Mouse (Mus musculus) MEL-GATA-1-ER (cell line): ENCODE data around the gene Lrrc10.
"Not testable (repeated sequence)": the region's sequence is repeated elsewhere in the genome, so short reads cannot be mapped to it uniquely, and the experiment has no call there.

Experiments used
- DNase-seq: peaks from one replicate; pipeline ENCODE4 v3.0.0-alpha.2; 2012; ENCODE audit warnings: low read depth; ENCODE audit errors: extremely low read depth

The Lrrc10 gene

GRCm38 (mm10) chr10:117043497-117044166 lies 1.5 kb upstream of the Lrrc10 start:
- DNase-seq: not testable (repeated sequence)

GRCm38 (mm10) chr10:117049253-117049652 lies 4.1 kb downstream of the Lrrc10 start:
- DNase-seq: no peak

GRCm38 (mm10) chr10:117049961-117050597 lies 4.9 kb downstream of the Lrrc10 start:
- DNase-seq: no peak

GRCm38 (mm10) chr10:117055668-117056067 lies 10.5 kb downstream of the Lrrc10 start:
- no peak for DNase-seq

- DNase-seq: peak; percentile 74
Measured at GRCm38 (mm10) chr10:117062894-117063253, 17.7 kb downstream of the Lrrc10 start.

GRCm38 (mm10) chr10:117063254-117064021 lies 18.3 kb downstream of the Lrrc10 start, which contains the start of gene Cct2:
Cct2 (minus strand) TSS chr10:117063814.
- DNase-seq: peak; percentile 74

GRCm38 (mm10) chr10:117064076-117064475 lies 18.9 kb downstream of the Lrrc10 start:
- no peak for DNase-seq

- no peak for DNase-seq
Measured at GRCm38 (mm10) chr10:117069109-117069508, 24.0 kb downstream of the Lrrc10 start.

GRCm38 (mm10) chr10:117072191-117072888 lies 27.2 kb downstream of the Lrrc10 start:
- DNase-seq: no peak

- no peak for DNase-seq
Measured at GRCm38 (mm10) chr10:117073176-117073575, 28.0 kb downstream of the Lrrc10 start.

- peak; percentile 39 for DNase-seq
Measured at GRCm38 (mm10) chr10:117078284-117078683, 33.1 kb downstream of the Lrrc10 start.

GRCm38 (mm10) chr10:117081326-117081725 lies 36.2 kb downstream of the Lrrc10 start:
- no peak for DNase-seq

GRCm38 (mm10) chr10:117081914-117082359 lies 36.8 kb downstream of the Lrrc10 start:
- DNase-seq: no peak

- no peak for DNase-seq
Measured at GRCm38 (mm10) chr10:117089628-117090027, 44.5 kb downstream of the Lrrc10 start.

GRCm38 (mm10) chr10:117094504-117095329 lies 49.6 kb downstream of the Lrrc10 start:
- no peak for DNase-seq

- no peak for DNase-seq
Measured at GRCm38 (mm10) chr10:117096096-117096495, 51.0 kb downstream of the Lrrc10 start.
